Mouse (Mus musculus) right cerebral cortex, postnatal 14 days (tissue): ENCODE measurements around the gene Rabl2.
A peak's percentile ranks its signal among the peaks of the same experiment; 100 is the strongest.

Source experiments
- DNase-seq: peaks from one replicate; pipeline ENCODE4 v3.0.0; 2022

The Rabl2 gene

DNA sequence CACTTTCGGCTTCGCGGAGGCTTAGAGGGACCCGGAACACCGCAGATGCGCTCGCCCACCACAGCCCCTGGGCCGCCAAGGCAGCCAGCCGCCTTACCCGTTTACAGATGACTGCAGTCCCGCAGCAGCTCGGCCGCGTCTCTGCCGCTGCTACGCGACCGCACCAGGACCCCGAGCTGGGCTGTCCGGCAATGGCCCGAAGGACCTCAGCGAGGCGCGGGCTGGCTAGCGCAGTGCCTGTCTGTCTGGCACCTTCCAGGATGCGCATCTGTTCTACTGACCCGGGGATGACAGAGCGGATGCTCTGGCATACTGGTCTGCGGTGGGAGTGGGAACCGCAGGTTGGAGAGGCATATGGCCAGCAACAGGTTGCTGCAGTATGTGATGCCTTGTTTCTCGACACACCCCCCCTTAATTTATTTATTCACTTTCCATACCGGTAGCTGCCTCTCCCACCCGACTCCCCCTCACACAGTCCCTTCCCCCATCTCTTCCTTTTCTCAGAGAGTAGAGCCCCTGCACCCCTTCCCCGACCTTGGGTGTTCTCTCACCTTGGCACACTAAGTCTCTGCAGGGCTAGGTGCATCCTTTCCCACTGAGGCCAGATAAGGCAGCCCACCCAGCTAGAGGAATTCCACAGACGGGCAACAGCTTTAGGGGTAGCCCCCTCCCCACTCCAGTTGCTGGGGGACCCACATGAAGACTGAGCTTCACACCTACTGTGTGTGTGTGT lies at the start of gene Rabl2:
Gene Rabl2 (minus strand): TSS at position 201 of the 733 bp plus-strand sequence.
- peak; percentile 85 for DNase-seq

DNA sequence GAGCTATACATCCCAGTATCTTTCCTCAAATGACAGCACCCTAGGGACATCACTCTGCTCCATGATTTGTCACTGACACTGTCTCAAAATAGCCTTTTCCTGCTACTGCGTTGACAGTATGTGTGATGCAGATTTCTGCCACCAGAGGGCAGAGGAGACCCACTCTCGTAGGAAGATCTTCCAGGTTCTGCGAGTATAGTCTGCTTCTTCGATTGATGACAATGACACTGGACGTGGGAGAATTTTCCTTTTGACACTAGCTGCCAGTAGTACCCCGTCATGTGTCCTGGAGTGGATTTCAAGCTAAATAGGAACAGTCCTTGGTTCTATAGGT lies 31.9 kb upstream of the Rabl2 start:
- DNase-seq, result peak; percentile 90

GRCm38 (mm10) chr15:89622959-89623625 lies 31.4 kb upstream of the Rabl2 start:
- DNase-seq, result no peak

DNA sequence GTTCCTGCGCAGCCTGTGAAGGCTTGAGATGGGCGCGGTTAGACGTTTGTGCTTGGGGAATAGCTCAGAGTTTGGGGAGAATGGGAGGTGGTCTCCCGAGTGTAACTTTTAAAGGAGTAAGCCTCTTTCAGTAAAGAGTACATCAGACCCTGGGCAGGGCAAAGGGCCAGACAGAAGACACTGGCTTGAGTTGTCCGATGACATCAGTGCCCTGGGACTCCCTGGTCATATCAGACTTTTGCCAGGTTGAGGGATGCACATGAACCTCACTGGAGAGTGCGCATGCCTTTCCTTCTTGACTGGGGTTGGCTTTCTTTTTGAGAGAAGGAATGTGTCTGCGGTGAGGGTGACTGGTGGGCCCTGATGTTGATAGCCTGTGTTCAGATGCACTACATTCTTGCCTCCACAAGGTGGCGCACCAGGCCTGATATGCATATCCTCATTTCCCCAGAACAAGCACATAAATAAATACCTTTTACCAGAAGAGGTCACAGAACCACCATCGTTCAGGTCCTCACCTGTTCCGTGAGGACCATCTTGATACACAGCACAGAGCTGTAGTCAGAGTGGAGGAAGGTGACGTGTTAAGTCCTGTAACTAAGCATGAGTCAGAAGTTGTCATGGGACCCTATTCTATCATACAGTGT lies 30.7 kb upstream of the Rabl2 start:
- peak; percentile 49 for DNase-seq

DNA sequence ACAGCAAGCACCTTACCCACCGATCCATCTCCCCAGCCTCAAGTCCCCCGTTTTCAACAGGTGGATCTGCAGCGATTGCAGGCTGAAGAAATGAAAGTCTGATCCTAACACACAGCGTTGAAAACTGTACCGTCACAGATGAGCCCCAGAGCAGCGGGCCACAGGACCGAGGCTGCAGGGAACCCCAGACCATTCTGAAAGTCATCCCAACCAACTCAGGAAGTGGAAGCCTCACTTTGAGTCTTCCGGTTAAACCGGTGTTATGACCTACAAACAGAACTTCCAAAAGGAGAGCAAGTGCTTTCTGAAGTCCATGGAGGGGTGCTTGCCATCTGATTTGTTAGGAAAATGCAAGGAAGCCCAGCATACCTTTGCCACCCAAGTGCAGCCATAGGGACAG lies 16.2 kb upstream of the Rabl2 start:
- no peak for DNase-seq

DNA sequence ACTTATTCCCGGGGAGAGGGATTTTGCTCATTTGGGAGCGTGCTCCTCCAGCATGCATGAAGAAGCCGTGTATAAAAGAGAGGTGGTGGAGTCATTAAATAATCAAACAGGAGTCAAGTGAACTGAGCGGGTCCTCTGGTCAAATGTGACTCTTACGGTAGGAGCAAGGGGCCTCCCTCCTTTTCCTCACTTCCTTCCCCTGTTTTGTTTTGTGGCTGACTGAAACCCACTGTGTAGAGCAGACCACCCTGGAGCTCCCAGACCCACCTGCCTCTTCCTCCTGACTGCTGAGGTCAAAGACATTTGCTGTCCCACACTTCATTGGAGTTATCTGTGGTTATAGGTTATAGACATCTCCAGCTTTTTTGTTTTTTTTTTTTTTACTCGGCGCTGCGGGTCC lies 15.8 kb upstream of the Rabl2 start:
- DNase-seq, result no peak

DNA sequence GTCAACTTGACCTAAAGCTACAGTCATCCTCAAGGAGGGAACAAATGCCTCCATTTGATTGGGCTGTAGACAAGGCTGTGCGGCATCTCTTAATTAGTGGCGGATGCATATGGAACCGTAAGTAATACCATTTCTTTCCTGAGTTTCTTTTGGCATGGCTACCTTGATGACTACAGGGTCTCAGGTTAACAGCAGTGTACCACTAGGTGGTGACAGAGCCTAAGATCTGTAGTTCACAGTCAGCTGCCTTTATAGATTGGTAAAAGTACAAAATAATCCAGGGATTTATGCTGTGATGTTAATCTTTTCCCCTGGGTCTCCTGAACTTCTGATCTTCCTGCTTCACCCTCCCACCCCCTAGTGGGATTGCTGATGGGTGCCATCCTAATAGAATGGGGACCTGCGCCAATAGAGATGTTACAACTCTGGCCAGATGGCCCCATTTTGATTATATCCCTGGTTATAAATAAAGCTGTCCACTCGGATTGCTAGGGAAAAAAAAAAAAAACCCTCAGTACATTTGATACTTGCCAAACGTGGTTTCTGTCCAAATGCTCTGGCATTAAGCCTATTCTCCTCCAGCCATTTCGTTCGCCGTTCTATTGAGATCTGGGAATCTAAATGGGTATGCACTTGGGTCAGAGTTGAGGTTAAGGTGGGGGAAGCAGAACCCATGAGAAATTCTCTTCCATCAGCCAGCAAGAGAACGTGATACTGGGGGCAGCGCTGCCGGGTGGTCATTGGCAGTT lies 14.3 kb upstream of the Rabl2 start:
- DNase-seq, result no peak

- DNase-seq, result no peak
These were observed 825 bp upstream of the Rabl2 start for GRCm38 (mm10) chr15:89592548-89592947.

DNA sequence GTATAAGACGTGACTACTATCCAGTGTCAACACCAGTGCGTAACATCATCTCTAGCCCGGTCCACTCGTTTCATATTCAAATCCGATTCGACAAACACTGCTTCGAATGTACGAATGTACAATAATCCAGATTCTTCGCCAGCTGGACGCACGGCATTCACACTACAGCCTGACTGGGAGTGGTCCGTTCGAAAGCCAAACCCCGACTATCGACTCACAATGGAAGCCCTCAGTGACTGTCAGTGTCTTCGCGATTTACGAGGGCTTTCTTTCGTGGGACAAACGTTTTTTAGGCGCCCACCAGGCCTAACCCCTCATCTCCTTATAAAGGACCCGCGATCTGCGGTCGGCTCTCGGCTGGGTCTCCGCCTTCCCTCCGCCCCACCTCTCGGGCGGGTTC lies 406 bp downstream of the Rabl2 start:
- DNase-seq, result no peak

- DNase-seq, result no peak
These were observed 2.6 kb downstream of the Rabl2 start for GRCm38 (mm10) chr15:89589146-89589545.

DNA sequence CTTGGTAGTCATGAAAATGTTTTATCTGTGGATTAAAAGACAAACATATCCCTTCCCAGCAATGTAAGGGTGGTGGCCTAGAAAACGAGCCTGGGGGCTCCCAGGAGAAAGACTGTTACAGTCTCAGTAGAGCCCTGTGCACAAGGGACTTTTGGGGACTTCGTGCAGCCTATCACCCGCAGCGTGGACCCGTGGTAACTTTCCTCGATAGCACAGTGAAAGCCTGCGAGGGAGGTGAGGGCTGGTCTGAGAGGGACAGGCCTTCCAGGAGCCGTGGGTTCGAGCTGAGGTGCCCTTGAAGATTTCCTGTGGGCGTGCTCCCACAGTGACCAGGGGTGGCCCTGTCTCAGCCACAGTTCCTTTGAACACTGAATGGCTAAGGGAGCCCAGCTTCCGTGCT lies 6.1 kb downstream of the Rabl2 start:
- no peak for DNase-seq

- no peak for DNase-seq
These were observed 6.6 kb downstream of the Rabl2 start for GRCm38 (mm10) chr15:89585101-89585500.

DNA sequence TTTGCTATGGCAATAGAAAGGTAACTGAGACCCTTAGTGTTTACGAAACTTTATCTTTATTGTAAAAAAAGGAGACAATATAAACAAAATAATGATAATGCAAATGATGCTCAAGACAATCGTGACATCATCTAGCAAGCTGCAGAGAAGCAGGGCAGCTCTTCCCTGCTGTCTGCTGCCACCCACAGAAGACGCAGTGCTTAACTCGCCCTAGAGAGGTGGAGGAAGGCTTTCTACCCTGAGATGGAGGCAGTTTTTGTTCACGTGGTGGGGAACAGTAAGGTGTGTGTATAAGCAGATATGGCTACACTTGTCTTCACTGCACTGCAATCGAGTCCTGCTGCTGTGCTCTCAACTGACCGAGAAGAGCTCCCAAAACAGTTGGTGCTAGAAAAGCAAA lies 9.2 kb downstream of the Rabl2 start:
- no peak for DNase-seq

GRCm38 (mm10) chr15:89572147-89572546 lies 19.6 kb downstream of the Rabl2 start:
- DNase-seq, result no peak

- no peak for DNase-seq
These were observed 23.6 kb downstream of the Rabl2 start, which contains the start of gene Acr for GRCm38 (mm10) chr15:89568114-89568513. Gene Acr, plus strand, starts transcription at chr15:89568326.

DNA sequence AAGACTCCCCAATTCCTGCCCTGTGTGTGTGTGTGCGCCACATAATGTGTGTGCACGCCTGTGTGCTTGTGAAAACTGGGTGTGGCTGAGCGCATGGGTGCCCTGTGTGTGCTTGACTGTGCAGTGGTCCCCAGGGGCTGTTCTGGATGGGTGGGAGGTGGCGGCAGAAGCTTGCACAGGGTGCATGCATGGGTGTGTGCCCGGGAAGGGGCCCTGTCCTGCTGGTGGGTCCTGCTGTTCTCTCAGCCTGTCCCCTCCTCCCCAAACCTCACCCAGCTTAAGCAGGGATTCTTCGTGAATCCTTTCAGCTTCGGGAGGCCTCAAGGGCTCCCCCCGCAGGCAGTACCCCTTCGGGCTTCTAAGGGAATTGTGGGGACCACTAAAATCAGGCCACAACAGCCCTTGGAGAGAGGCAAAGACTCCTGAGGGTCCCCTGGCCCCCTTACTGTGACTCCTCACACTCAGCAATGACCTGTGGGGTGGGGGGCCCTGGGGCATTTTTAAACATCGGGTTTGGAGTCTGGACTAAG lies 32.5 kb downstream of the Rabl2 start:
- DNase-seq, result no peak

GRCm38 (mm10) chr15:89557996-89558390 lies 33.7 kb downstream of the Rabl2 start:
- DNase-seq, result no peak

DNA sequence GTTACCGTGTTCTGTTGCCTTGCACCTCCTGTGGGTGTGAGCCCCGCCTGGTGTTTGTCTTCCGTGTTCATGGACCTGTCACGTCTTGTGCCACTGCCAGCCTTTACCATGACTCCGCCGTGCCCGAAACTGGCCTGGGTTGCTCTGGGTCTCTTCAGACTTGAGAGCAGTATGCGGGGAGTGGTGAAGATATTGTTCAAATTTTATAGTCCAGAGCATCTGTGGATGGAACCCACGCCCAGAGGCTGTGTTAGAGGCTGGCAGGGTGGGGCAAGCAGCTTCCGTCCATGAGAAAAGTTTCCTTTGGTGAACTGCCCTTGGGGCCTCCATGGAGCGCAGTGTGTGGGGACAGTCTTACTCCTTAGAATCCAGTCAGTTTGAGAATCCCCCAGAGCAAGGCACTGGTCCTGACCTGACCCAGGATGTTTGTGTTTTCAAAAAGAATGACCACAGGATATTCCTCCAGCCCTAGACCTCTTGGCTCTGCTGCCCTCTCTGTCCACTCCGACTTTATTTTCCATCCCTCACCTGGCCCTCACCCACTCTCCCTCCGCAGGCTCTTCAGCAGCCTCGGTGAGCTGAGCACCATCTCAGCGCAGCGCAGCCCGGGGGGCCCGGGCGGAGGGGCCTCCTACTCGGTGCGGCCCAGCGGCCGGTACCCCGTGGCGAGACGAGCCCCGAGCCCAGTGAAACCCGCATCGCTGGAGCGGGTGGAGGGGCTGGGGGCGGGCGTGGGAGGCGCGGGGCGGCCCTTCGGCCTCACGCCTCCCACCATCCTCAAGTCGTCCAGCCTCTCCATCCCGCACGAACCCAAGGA lies 34.3 kb downstream of the Rabl2 start:
- DNase-seq, result no peak

DNA sequence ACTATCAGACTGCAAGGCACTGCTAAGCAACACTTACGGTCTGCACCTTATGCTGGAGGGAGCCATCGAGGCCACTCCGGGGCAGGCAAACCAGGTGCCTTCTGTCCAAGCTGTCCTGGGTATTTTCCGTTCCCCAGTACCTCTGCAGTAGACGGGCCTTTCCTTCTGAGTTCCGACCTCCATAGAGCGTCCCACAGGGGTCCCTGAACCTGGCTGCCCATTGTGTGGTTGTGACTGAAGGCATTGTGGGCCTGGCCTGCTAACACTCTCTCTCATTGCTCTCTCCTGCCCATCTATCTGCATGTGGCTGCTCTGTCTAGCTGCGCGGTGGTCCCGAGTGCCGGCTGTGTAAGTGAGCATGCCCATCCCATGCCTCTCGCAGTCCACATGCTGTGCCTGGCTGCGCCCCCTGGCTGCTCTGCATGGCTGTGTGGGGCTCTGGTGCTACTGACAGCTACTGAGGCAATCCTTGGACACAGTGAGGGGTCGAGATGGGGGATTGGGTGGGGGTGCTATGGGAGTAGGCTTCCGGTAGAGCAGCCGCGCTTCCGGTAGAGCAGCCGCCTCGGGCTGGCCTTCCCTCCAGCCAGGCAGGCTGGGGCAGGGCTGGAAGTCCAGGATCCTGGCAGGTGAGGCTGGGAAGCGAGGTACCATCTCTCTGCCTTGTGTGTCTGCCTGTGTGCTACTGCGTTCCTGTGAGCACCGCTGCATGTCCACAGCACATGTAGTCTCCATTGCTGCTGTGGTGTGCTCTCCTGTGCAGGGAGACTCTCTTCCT lies 35.1 kb downstream of the Rabl2 start:
- no peak for DNase-seq

DNA sequence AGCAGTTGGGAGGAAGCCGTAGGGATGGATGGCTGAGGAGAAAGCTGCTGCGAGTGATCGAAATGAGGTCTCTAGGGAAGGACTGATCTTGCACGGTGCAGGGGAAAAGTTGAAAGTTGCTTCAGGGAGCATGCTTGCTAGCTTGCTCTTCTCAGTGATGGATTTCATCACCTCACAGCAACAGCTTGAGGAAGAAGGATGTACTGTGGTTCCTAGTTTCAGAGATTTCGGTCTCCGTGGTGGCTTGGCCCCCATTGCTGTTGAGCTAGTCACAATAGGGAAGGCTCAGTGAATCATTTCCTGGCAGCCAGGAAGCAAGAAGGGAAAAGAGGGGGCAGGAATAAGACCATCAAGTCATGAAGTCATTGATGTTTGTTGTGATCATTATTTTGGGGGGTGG lies 36.1 kb downstream of the Rabl2 start:
- no peak for DNase-seq

- DNase-seq, result no peak
These were observed 40.0 kb downstream of the Rabl2 start for GRCm38 (mm10) chr15:89551733-89552132.

- DNase-seq, result no peak
These were observed 41.2 kb downstream of the Rabl2 start for GRCm38 (mm10) chr15:89550506-89550905.
